Mouse (Mus musculus) embryo, embryonic 11 days (tissue): ENCODE results near the gene Idi1.
A peak's percentile ranks its signal among the peaks of the same experiment; 100 is the strongest.
"Not testable (repeated sequence)": the region's sequence is repeated elsewhere in the genome, so short reads cannot be mapped to it uniquely, and the experiment has no call there.

Experiments used
- DNase-seq: peaks from one replicate; pipeline ENCODE4 v3.0.0-alpha.2; 2015

Idi1 gene

GRCm38 (mm10) chr13:8888603-8889002 lies 3.3 kb downstream of the Idi1 start:
- DNase-seq: peak; percentile 18

GRCm38 (mm10) chr13:8905986-8906385 lies 20.7 kb downstream of the Idi1 start:
- DNase-seq: not testable (repeated sequence)

GRCm38 (mm10) chr13:8913890-8914289 lies 28.6 kb downstream of the Idi1 start:
- not testable (repeated sequence) for DNase-seq

GRCm38 (mm10) chr13:8933499-8933898 lies 48.2 kb downstream of the Idi1 start:
- DNase-seq: no peak

- DNase-seq: not testable (repeated sequence)
Observed at GRCm38 (mm10) chr13:8937611-8938140, 52.4 kb downstream of the Idi1 start.

- not testable (repeated sequence) for DNase-seq
Observed at GRCm38 (mm10) chr13:8941110-8941509, 55.8 kb downstream of the Idi1 start.

- not testable (repeated sequence) for DNase-seq
Observed at GRCm38 (mm10) chr13:8941701-8942100, 56.4 kb downstream of the Idi1 start.
